Mouse (Mus musculus) CD4-positive, CD25-positive, alpha-beta regulatory T cell, adult 4 months (primary cell): ENCODE results near the gene Mrpl53. TPM values are rescaled to one million over a fixed set of nuclear protein-coding genes. Genes with fewer than 3 reads are reported as not detected.

Experiments used
- ATAC-seq: one replicate; pipeline ENCODE4 v1.8.0; 2017
- polyA plus RNA-seq, 2 experiments: library from polyadenylated mRNA; unstranded; fragments of 100-300 nt; shearing (Covaris generic); gene quantifications; one replicate each; pipeline ENCODE4 v1.2.1; 2017

Gene Mrpl53
- polyA plus RNA-seq, 2 experiments from 2014 or later: 57.0 to 61.5 TPM

GRCm38 (mm10) chr6:83122961-83123360 lies 14.1 kb downstream of the Mrpl53 start:
- ATAC-seq: no peak

GRCm38 (mm10) chr6:83124851-83125312 lies 16.0 kb downstream of the Mrpl53 start:
- ATAC-seq: peak; percentile 37

GRCm38 (mm10) chr6:83125331-83125730 lies 16.5 kb downstream of the Mrpl53 start, which contains the start of gene Ino80b:
Gene Ino80b, minus strand, starts transcription at chr6:83125431.
- no peak for ATAC-seq

GRCm38 (mm10) chr6:83127419-83127818 lies 18.6 kb downstream of the Mrpl53 start:
- no peak for ATAC-seq

GRCm38 (mm10) chr6:83131469-83132034 lies 22.7 kb downstream of the Mrpl53 start:
- no peak for ATAC-seq

- ATAC-seq: no peak
Observed at GRCm38 (mm10) chr6:83132176-83132919, 23.5 kb downstream of the Mrpl53 start.

GRCm38 (mm10) chr6:83134226-83134625 lies 25.4 kb downstream of the Mrpl53 start:
- ATAC-seq: no peak

- no peak for ATAC-seq
Observed at GRCm38 (mm10) chr6:83134951-83135513, 26.2 kb downstream of the Mrpl53 start, which contains the start of gene Rtkn. Gene Rtkn, plus strand, starts transcription at chr6:83135463.

- peak; percentile 35 for ATAC-seq
Observed at GRCm38 (mm10) chr6:83135571-83136161, 26.8 kb downstream of the Mrpl53 start.

- ATAC-seq: no peak
Observed at GRCm38 (mm10) chr6:83136291-83136880, 27.5 kb downstream of the Mrpl53 start.

GRCm38 (mm10) chr6:83136881-83137575 lies 28.2 kb downstream of the Mrpl53 start:
- peak; percentile 50 for ATAC-seq

GRCm38 (mm10) chr6:83137576-83137950 lies 28.7 kb downstream of the Mrpl53 start:
- ATAC-seq: no peak

- ATAC-seq: peak; percentile 62
Observed at GRCm38 (mm10) chr6:83138056-83138455, 29.2 kb downstream of the Mrpl53 start.

- no peak for ATAC-seq
Observed at GRCm38 (mm10) chr6:83140044-83140443, 31.2 kb downstream of the Mrpl53 start.

- no peak for ATAC-seq
Observed at GRCm38 (mm10) chr6:83141636-83142035, 32.8 kb downstream of the Mrpl53 start.

GRCm38 (mm10) chr6:83142211-83142731 lies 33.4 kb downstream of the Mrpl53 start:
- no peak for ATAC-seq

- no peak for ATAC-seq
Observed at GRCm38 (mm10) chr6:83142886-83143285, 34.0 kb downstream of the Mrpl53 start.

GRCm38 (mm10) chr6:83145209-83145608 lies 36.4 kb downstream of the Mrpl53 start:
- no peak for ATAC-seq

GRCm38 (mm10) chr6:83145805-83146204 lies 37.0 kb downstream of the Mrpl53 start:
- ATAC-seq: no peak

GRCm38 (mm10) chr6:83147280-83147679 lies 38.4 kb downstream of the Mrpl53 start:
- no peak for ATAC-seq

- ATAC-seq: no peak
Observed at GRCm38 (mm10) chr6:83151721-83152120, 42.9 kb downstream of the Mrpl53 start.

GRCm38 (mm10) chr6:83153038-83153437 lies 44.2 kb downstream of the Mrpl53 start:
- ATAC-seq: no peak
